Mouse (Mus musculus): ENCODE measurements around the gene Oaf. TPM values are rescaled to one million over a fixed set of nuclear protein-coding genes. Genes with fewer than 3 reads are reported as not detected.

Oaf gene
- polyA plus RNA-seq (2014; fragmentation: Nextera tagmentation; extraction: Ambion mirVana): 84.5 and 95.4 TPM in 2 replicates

DNA sequence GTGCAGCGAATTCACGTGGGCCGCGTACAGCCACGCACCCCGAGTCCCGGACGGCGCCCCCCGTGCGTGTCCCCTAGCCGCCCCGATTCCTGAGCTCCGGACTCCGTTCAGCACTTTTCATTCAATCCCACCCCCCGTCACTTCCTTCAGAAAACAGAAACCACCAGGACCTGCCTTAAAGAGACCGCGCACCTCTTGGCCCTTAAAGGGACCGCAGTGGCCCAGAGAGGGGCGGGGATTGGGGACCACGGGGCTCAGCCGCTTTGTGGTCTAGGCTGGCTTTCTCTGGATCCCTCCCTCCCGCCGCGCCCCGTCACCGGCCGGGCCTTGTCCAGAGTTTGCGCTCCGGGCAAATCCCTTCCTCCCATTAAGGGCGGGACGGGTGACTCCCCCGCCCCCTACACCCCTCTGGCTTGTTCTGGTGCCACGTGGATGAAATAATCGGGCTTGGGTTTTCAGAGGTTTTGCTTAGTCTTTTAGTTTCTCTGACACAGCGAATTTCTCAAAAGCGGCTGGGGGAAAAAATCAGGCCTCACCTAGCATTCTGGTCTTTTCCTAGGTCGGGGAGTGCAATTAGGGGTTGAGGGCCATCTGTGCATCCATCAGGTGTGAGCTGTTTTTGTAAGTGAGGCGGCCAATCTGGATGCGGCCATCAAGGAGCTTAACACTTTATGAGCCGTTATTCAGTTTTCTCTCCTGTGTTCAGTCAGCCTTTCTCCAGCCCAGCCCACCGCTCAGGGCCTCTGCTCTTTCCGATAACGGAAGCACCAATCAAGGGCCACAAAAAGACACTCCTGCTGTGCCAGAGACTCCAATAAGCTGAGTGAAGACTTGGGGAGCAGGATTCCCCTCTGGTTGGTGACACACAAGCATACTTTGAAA, at the start of gene Oaf:
TSS of gene Oaf (minus strand) at position 200 of the 882 bp plus-strand sequence.
- H3K4me1 ChIP-seq (ENCODE audit: insufficient read depth): peaks cover 24% of the 10 kb centered on the region
- TF ChIP-seq CTCF (IDR thresholded peaks at IDR 0.05; ENCODE audit: low read depth): no peak
- WGBS: 2% methylated on average over 44 of the region's 44 CpGs

GRCm38 (mm10) chr9:43286870-43287269, 47.2 kb upstream of the Oaf start:
- Histone ChIP-seq H3K4me1 (ENCODE audit: insufficient read depth) (no peaks in the 10 kb centered on the region), H3K36me3 (ENCODE audit: insufficient read depth) (no peaks in the 10 kb centered on the region), H3K27ac (ENCODE audit: low read depth) (no peak overlapping the region), H3K4me2 (peak overlapping the region; percentile 46), H3K27me3 (ENCODE audit: insufficient read depth, low read length) (no peaks in the 10 kb centered on the region), H3K4me3 (ENCODE audit: low read depth, low read length) (no peak overlapping the region), H3K9ac (peak overlapping the region; percentile 34; the same call in 1 of the 2 replicates), H3K9me3 (ENCODE audit: low read depth, low read length) (no peaks in the 10 kb centered on the region)
- TF ChIP-seq CTCF (IDR thresholded peaks at IDR 0.05; ENCODE audit: low read depth): peak; percentile 95
- ATAC-seq (ENCODE audit: insufficient read depth): peak; percentile 40; the same call in 1 of the 2 replicates
- peak; percentile 79 for DNase-seq
- WGBS: 2% methylated on average over 20 of the region's 20 CpGs

More for the DNA sequence above, at the start of gene Oaf:
- Histone ChIP-seq H3K4me2 (peak within 1 kb of the TSS; percentile 75), H3K4me3 (ENCODE audit: low read depth, low read length) (peak within 1 kb of the TSS; percentile 87), H3K9me3 (ENCODE audit: low read depth, low read length) (no peaks in the 10 kb centered on the region), H3K27ac (ENCODE audit: low read depth) (peak within 1 kb of the TSS; percentile 94), H3K36me3 (ENCODE audit: insufficient read depth) (peaks cover 16% of the 10 kb centered on the region), H3K9ac (peak within 1 kb of the TSS; percentile 83), H3K27me3 (ENCODE audit: insufficient read depth, low read length) (no peaks in the 10 kb centered on the region)
- peak; percentile 97 for ATAC-seq (ENCODE audit: insufficient read depth)
- DNase-seq: peak; percentile 96

DNA sequence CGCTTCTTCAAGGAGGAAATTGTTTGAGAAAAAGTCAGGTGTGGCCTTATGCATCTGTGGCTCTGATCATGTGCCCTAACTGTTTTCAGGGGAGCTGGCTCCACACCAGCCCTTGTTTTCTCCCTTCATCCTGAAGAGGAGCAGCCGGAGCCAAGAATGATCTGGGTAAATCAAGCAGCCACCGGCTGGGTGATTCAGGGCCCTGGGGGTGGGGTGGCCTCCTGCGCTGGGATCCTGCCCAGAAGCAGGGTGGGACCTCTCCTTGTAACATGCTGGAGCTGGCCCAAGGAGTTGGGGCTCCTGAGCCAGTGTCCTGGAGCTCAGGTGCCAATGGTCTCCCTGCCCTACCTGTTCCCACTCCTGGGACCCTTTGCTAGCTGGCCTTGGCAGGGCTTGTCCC, 45.6 kb upstream of the Oaf start:
- TF ChIP-seq CTCF (IDR thresholded peaks at IDR 0.05; ENCODE audit: low read depth): no peak
- DNase-seq (no peak), ATAC-seq (ENCODE audit: insufficient read depth) (no peak)
- no peak overlapping the region for H3K4me3 ChIP-seq (ENCODE audit: low read depth, low read length)
- H3K27me3 ChIP-seq (ENCODE audit: insufficient read depth, low read length): no peaks in the 10 kb centered on the region
- no peak overlapping the region for H3K4me2 ChIP-seq
- H3K27ac ChIP-seq (ENCODE audit: low read depth): no peak overlapping the region
- no peaks in the 10 kb centered on the region for H3K36me3 ChIP-seq (ENCODE audit: insufficient read depth)
- no peaks in the 10 kb centered on the region for H3K4me1 ChIP-seq (ENCODE audit: insufficient read depth)
- 83% methylated on average over 4 of the region's 4 CpGs for WGBS
- no peaks in the 10 kb centered on the region for H3K9me3 ChIP-seq (ENCODE audit: low read depth, low read length)
- H3K9ac ChIP-seq: no peak overlapping the region; the same call in 1 of the 2 replicates

DNA sequence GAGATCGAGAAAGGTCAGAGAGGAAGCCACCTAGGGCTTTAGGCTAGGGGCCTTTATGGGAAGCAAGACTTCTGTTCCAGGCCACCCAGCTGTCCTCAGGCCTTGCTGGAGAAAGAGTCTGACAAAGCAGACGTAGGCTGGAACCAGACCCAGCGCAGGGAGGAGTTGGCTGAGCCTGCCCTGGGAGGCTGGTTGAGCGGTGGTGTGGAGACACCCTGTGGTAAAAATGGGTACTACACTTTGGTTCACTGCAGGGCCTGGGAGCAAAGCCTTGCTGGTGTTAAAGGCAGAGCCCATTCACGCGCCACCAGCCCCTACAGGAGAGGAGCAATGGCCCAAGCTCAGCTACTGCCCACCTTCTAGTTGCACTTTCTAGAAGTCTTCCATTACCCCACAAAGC, 44.6 kb upstream of the Oaf start:
- Histone ChIP-seq H3K36me3 (ENCODE audit: insufficient read depth) (no peaks in the 10 kb centered on the region), H3K27ac (ENCODE audit: low read depth) (no peak overlapping the region), H3K27me3 (ENCODE audit: insufficient read depth, low read length) (no peaks in the 10 kb centered on the region), H3K9ac (no peak overlapping the region), H3K4me2 (no peak overlapping the region), H3K4me3 (ENCODE audit: low read depth, low read length) (no peak overlapping the region), H3K9me3 (ENCODE audit: low read depth, low read length) (no peaks in the 10 kb centered on the region), H3K4me1 (ENCODE audit: insufficient read depth) (no peaks in the 10 kb centered on the region)
- ATAC-seq (ENCODE audit: insufficient read depth) (peak; percentile 93), DNase-seq (peak; percentile 96)
- peak; percentile 99 for TF ChIP-seq CTCF (IDR thresholded peaks at IDR 0.05; ENCODE audit: low read depth)
- 4% methylated on average over 6 of the region's 6 CpGs for WGBS

- no peaks in the 10 kb centered on the region for H3K36me3 ChIP-seq (ENCODE audit: insufficient read depth)
- DNase-seq: no peak
- WGBS: 58% methylated on average over 9 of the region's 9 CpGs
Observed at GRCm38 (mm10) chr9:43273735-43274134, 34.0 kb upstream of the Oaf start.

DNA sequence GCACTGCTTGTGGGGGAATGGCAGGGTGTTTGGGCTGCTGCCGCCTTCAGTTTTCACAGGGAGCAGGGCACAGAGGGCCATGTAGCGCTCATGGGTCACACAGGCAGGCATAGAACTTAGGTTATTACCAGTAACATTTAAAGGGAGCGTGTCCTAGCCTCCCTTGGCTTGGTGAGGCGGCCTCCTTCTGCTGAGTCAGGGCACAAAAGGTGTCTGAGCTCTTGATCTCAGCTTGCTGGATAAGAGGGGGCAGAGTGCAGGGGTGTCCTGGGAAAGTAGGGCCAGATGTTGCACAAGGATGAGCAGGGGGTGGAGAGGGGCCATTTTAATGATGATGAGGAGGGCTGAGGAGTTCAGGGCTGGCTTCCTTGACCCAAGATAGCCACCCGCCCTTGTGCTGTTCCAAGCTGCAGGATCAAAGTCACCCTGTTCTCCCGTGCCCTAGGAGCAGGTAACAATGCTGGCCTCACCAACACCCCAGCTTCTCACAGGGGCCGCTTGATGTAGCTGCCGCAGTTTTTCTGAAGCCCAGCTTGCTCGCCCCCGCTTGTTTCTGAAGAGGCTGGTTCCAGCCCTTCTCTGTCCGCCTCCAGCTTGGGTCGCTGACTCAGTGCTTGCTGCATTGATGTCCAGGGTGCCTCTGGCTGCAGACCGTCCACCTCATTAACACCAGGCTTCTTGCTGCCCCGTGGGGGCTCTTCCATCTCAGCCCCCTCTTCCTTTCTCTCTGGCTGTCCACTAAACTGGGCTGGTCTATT, 32.2 kb upstream of the Oaf start:
- no peak overlapping the region for H3K4me3 ChIP-seq (ENCODE audit: low read depth, low read length)
- H3K4me2 ChIP-seq: no peak overlapping the region
- 63% methylated on average over 14 of the region's 14 CpGs for WGBS
- H3K27ac ChIP-seq (ENCODE audit: low read depth): no peak overlapping the region
- ATAC-seq (ENCODE audit: insufficient read depth): no peak
- no peak for DNase-seq
- TF ChIP-seq CTCF (IDR thresholded peaks at IDR 0.05; ENCODE audit: low read depth): no peak
- H3K9me3 ChIP-seq (ENCODE audit: low read depth, low read length): no peaks in the 10 kb centered on the region
- H3K27me3 ChIP-seq (ENCODE audit: insufficient read depth, low read length): peaks cover 20% of the 10 kb centered on the region
- H3K4me1 ChIP-seq (ENCODE audit: insufficient read depth): no peaks in the 10 kb centered on the region
- H3K36me3 ChIP-seq (ENCODE audit: insufficient read depth): no peaks in the 10 kb centered on the region
- no peak overlapping the region for H3K9ac ChIP-seq

More at GRCm38 (mm10) chr9:43273735-43274134, 34.0 kb upstream of the Oaf start:
- Histone ChIP-seq H3K4me2 (no peak overlapping the region), H3K9ac (no peak overlapping the region), H3K9me3 (ENCODE audit: low read depth, low read length) (no peaks in the 10 kb centered on the region), H3K4me3 (ENCODE audit: low read depth, low read length) (no peak overlapping the region), H3K4me1 (ENCODE audit: insufficient read depth) (no peaks in the 10 kb centered on the region), H3K27ac (ENCODE audit: low read depth) (no peak overlapping the region), H3K27me3 (ENCODE audit: insufficient read depth, low read length) (peaks cover 20% of the 10 kb centered on the region)
- no peak for TF ChIP-seq CTCF (IDR thresholded peaks at IDR 0.05; ENCODE audit: low read depth)
- no peak for ATAC-seq (ENCODE audit: insufficient read depth)
